Mouse (Mus musculus) 3T3-L1 (cell line): Measurements from ENCODE around the gene Rnf145.

Source experiments
- DNase-seq: peaks from one replicate; pipeline ENCODE4 v3.0.0-alpha.2; 2015; ENCODE audit warnings: low read depth, low spot score

Rnf145 gene

DNA sequence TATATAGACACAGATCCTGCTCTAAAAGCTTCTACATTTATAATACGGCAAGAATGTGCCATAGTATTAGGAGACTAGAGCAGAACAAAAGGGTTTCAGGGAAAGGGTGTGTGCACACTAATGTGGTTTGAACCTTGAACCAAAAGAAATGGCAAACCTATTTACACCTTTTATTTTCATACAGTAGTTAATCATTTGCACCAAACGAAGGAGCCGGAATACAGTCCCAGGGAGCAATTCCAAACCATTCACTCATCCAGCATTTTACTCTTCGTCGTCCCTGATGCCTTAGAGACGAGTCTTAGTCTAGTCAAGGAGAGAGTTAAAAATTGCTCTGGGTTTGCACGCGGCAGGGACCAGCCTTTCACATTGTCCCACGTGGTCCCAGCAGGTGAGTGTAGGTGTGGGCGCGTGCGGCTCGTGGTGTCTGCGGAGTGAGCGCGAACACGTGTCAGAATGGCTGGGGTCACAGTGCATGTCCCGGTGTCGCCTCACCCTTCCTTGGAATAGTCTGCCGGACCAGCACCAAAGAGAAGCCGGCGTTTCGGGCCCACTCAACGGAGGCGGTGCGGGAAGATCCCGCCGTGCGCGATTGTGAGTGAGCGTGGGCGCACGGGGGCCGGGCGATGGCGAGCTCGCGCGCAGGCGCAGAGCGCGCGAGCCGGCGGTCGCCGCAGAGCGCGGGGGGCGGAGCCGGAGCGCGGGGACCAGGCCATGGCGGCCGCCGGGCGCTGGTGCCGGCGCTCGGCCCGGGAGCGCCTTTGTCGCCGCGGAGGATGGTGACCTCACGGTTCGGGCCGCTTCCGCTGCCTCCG lies at the start of gene Rnf145:
TSS of gene Rnf145 (plus strand) at position 684 of the 815 bp plus-strand sequence.
- peak; percentile 50 for DNase-seq

- DNase-seq = peak; percentile 44
Measured at GRCm38 (mm10) chr11:44469646-44470431, 48.9 kb upstream of the Rnf145 start.

GRCm38 (mm10) chr11:44470432-44471336 lies 48.1 kb upstream of the Rnf145 start, which contains the start of gene Ublcp1:
Gene Ublcp1 (minus strand): TSS chr11:44470498.
- DNase-seq = peak; percentile 91

DNA sequence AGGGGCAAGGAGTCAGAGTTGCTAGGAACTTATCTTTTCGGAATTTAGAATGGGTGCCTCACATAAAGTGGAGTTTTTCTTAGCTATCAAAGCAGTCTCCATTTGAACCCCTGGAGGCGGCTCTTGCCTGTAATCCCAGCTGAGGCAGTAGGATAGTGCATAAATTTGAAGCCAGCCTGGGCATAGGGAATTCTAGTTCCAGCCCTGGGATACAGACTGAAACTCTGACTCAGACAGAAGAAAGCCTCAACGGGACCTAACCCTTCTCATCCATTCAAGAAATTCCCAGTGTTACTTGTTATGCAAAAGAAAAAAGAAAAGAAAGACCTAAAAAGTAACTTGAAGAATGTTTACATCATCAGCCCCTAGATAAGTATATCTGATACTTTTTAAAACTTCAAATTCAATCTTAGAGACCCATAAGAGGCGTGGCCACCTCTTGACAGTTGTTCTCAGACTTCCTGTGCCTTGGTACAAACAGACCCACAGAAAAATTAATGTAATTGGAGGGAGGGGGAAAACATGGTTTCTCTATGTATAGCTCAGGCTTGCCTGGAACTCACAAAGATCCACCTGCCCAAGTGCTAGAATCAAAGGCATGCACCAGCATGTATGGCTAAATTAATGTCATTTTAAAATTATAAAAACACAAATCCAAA lies 47.3 kb upstream of the Rnf145 start:
- peak; percentile 47 for DNase-seq

- no peak for DNase-seq
Measured at GRCm38 (mm10) chr11:44475467-44475866, 43.3 kb upstream of the Rnf145 start.

- DNase-seq = no peak
Measured at GRCm38 (mm10) chr11:44476445-44476844, 42.3 kb upstream of the Rnf145 start.

DNA sequence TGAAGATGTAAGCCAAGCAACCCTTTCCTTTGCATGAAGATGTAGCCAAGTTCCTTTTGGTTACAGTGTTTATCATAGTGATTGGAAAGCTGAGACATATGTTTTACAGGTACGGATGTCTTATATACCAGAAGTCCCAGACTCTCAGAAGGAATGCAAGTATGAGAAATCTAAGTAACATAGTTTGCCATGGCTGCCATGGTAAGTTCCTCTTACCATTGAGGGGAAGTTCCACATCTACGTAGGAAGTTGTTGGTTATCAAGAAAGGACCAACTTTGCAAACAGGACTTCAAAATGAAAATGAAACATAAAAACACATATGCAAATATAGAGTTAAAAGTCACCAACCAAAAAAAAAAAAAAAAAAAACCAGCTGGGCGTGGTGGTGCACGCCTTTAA lies 40.4 kb upstream of the Rnf145 start:
- DNase-seq = no peak

DNA sequence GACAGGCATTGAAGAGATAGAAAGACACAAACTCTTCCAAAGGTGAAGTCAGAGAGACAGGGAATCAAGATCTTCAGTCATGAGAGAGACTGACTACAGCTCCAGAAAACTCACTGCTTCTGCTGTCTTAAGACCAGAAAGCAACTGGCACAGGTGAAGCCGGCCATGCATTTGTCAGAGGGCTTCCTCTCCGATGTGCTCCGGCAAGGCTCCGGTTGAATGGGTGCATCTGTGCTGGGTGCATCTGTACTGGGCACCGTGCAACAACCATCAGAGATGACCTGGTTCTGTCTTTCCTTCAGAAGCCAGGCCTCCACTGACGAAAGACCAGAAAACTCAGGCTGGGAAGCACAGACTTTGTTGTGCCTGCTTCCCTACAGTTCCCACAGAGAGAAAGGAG lies 38.5 kb upstream of the Rnf145 start:
- DNase-seq = no peak

GRCm38 (mm10) chr11:44485089-44485736 lies 33.6 kb upstream of the Rnf145 start:
- DNase-seq = no peak

DNA sequence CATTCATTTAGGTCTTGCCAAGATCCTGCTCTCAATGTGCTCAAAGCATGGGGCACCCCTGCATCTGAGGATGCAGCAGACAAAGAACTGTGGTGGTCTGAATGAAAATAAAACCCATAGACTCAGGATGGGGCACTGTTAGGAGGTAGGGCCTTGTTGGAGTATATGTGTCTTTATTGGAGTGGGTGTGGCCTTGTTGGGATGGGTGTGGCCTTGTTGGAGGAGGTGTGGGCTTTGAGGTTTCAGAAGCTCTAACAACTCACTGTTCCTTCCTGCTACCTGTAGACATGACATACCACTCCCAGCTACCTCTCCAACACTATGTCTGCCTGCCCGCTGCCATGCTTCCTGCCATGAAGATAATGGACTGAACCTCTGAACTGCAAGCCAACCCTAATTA lies 29.6 kb upstream of the Rnf145 start:
- DNase-seq = no peak

DNA sequence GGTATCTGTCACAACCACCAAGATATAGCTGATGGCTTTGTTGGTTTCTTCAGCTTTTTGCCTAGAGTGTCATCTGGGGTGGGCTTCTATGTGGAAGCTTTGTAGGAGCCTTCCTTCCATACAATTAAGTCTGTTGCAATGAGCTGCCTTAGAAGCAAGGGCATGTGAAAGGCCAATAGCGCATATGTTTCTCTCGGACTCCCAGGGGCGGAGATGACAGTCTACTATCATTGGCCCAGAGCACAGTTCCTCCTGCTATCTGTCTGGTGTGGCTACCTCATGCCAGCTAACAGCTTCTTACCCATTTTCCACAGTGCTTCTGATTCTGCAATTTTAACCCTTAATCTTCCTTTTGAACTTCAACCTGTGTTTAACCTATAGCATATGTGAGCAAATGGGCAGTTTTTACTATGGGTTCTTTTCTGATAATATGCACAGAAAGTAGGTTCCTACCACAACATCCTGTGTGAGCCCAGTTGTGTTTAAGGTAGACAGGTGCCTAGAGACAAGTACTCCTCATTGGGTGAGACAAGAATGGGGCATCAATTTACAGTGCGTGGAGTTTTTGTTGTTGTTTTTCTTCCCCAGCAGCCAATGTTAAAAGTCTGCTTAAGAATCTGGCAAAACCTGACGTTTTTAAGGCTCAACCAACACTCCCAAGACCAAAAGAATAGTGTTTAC lies 24.0 kb upstream of the Rnf145 start:
- DNase-seq = no peak

DNA sequence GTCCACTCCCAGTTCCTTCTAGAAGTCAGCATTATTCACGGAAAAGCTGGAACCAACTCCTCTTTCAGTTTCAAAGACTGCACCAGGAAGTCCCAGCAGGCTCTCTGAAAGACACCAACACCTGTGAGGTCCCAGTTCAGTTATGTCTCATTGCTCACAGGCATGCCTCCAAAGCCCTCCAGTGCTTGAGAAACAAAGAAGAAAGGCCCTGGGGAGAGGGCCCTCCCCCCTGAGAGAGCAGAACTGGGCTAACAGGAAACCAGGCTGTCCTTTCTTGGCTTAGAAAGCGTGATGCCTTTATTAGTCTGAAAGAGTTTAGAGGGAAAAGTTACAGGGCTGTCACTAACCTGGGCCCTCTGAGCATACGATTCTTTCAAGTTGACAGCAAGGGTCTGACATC lies 22.5 kb upstream of the Rnf145 start:
- DNase-seq = no peak

DNA sequence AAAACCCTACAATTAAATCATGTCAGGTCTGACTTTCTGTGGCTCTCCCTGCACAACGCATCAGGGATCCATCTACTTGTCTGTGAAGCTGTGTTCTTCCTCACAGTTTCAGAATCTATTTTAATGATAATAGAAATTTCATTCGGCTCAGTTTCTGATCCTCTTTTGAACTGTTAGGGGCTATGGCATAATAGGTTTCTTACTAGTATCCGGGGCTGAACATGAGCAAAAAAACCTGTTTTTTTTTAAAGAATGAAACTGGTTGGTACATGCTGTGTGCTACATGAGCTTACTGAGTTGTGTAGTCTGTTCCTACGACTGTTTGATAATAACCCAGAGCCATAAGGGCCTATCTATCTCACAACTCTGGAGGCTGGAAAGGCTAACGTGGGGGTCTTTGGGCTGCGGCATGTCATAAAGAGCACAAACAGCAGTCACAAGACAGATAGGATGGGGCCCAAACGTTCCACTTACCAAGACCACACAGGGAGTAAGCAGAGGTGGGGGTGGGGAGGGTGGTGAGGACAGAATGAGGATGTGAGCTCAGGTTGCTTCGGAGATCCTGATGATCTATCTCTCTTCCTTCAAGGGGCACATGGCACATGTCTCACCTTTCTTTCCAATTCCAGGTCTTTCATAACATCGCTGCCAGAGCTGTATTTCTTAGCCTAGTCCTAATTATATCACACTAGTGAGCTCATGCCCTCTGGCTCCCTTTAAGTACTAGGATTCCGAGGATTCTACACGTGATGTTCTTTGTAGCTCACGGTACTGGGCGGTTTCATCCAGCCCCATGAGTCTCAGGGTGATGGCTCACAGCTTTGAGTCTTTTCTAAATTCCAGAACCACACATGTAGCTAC lies 20.1 kb upstream of the Rnf145 start:
- no peak for DNase-seq

DNA sequence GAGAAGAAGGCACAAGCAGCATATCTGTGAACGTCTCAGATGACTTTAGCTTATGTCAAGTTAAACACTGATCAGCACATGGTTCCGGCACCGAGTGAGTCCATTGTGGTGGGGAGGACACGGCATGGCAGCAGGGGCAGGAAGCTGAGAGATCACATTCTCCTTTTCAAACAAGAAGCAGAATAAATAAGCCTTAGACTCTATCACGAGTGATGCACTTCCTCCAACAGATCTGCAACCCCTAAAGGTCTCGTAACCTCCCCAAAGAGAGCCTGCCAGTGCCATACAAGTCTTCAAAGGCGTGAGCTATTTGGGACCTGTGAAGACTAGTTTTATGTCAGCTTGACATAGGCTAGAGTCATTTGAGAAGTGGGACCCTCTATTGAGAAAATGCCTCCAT lies 17.8 kb upstream of the Rnf145 start:
- no peak for DNase-seq

- no peak for DNase-seq
Measured at GRCm38 (mm10) chr11:44501477-44501876, 17.3 kb upstream of the Rnf145 start.

- no peak for DNase-seq
Measured at GRCm38 (mm10) chr11:44502931-44503330, 15.8 kb upstream of the Rnf145 start.

DNA sequence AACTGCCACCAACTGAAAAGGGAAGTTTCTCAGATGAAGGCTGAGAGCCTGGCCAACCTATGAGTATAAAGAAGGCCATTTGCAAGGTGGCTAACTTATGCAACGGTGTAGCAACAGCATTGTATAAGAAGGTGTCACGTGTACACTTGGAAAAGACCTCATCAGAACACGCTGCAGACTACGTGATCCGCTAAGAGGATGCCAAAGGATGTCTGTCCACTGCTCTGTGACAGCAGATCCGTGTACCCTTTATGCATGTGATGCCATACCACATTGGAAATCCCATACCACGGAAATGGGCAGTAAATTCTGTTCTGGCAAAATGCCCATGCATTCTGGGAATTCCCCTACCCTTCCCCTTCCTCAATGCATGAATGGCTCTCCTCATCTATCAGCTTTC lies 14.6 kb upstream of the Rnf145 start:
- DNase-seq = no peak

- no peak for DNase-seq
Measured at GRCm38 (mm10) chr11:44504761-44505160, 14.0 kb upstream of the Rnf145 start.

DNA sequence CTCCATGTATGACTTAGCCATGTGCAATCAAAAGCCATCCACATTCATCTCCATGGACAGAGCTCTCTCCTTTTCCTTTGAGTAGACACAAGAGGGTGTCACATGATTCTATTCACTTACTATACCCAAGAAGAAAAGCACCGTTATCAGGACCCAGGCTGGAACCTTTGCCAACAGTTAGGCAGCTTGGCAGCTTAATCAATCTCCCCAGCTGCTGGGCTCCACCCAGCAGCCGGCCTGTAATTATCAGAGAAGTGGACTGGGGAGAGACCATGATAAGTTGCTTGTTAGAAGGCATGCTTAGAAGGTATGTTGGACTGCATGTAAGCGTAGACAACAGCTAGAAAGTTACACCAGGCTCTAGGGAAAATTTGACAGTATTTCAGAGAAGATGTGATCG lies 9.9 kb upstream of the Rnf145 start:
- no peak for DNase-seq
